Mouse (Mus musculus) layer of hippocampus, postnatal 14 days (tissue): Measurements from ENCODE around the gene Hcst. TPM values are rescaled to one million over a fixed set of nuclear protein-coding genes. Genes with fewer than 3 reads are reported as not detected.

Experiments
- DNase-seq, 2 experiments: peaks; one replicate each; pipeline ENCODE4 v3.0.0; 2021 to 2022; ENCODE audit warnings: low spot score in 2 of 2, mixed read lengths in 1 of 2
- total RNA-seq, 2 experiments: library from RNA; stranded (reverse); gene quantifications; 2 replicates each; pipeline ENCODE4 v1.2.3; 2021

The Hcst gene
- total RNA-seq, 2 experiments from 2014 or later: not detected

DNA sequence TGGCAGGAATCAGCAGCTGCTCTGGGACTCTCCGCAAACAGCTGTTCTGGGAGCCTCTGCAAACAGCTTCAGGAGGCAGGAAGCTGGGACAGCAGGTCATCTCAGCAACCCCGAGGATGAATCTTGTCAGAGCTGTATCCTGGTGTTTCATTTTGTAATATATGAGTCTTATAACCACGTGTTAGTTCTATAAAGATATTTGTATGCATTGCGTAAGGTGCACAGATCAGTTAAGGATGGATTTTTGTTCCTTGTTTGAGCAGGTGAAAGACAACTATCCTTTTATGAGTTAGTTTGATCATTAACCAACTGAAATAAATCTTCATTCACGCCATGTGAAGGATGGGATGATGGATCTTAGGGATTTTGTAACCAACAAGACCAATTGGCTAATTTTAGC, 39.6 kb downstream of the Hcst start:
- no peak for DNase-seq

DNA sequence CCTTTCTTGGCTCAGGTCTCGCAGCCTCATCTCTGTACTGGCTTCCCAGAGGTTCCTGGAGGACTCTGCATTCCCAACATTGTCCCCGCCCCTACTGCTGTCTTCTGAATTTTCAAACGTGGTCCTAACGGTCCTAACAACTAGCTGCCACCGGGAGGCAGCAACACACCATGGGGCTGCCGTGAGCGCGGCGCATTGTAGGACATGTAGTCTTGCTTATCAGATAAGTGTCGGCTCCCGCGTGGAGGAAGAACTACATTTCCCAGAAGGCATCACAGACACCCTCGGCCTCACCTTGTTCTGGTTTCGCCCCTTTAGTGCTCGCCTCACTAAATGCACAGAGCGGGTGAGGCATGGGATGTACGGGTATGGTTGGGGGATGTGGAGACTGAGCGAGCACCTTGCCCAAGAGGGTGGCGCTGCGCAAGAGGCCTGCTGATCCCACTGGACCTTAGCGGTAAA, 46.1 kb downstream of the Hcst start:
- DNase-seq: peak; percentile 93 to 98

Other genes with a start within 250 kb of the Hcst start
- gene Cox7a1, start 235.7 kb downstream of the Hcst start, total RNA-seq: 1 to 10 TPM; 6.2 to 8.6 TPM
- 100 to 1,000 TPM; 206 to 239 TPM for gene Capns1, start 221.0 kb downstream of the Hcst start, total RNA-seq
- gene Polr2i, start 187.9 kb downstream of the Hcst start, total RNA-seq: 10 to 100 TPM; 53.9 to 58.0 TPM
- 100 to 1,000 TPM; 135 to 139 TPM for gene Tbcb, start 187.6 kb downstream of the Hcst start, total RNA-seq
- gene Ovol3, start 184.1 kb downstream of the Hcst start, total RNA-seq: not detected
- gene Thap8, start 139.8 kb downstream of the Hcst start, total RNA-seq: under 1 TPM; 0.35 to 0.67 TPM
- gene Wdr62, start 139.4 kb downstream of the Hcst start, total RNA-seq: 1 to 10 TPM; 2.7 to 3.0 TPM
- 100 to 1,000 TPM; 501 to 515 TPM for gene Clip3, start 128.1 kb downstream of the Hcst start, total RNA-seq
- 10 to 100 TPM; 41.6 to 45.9 TPM for gene Alkbh6, start 111.1 kb downstream of the Hcst start, total RNA-seq
- 1 to 10 TPM; 4.2 to 5.8 TPM for gene Syne4, start 105.0 kb downstream of the Hcst start, total RNA-seq
- under 1 TPM; 0.43 to 0.74 TPM for gene E130208F15Rik, start 98.1 kb downstream of the Hcst start, total RNA-seq
- gene Sdhaf1, start 96.0 kb downstream of the Hcst start, total RNA-seq: 1 to 10 TPM; 7.8 to 8.9 TPM
- gene Lrfn3, start 57.1 kb downstream of the Hcst start, total RNA-seq: 10 to 100 TPM; 32.5 to 35.5 TPM
- 10 to 100 TPM; 26.7 to 30.1 TPM for gene Tyrobp, start 6.1 kb downstream of the Hcst start, total RNA-seq
- 1 to 10 TPM; 3.7 to 3.8 TPM for gene Nfkbid, start 1.9 kb upstream of the Hcst start, total RNA-seq
- gene Aplp1, start 25.7 kb upstream of the Hcst start, total RNA-seq: 100 to 1,000 TPM; 981 to 987 TPM
- gene Kirrel2, start 37.8 kb upstream of the Hcst start, total RNA-seq: 10 to 100 TPM in 1 of 2 experiments, 1 to 10 TPM in 1; 8.5 to 15.5 TPM
- 1 to 10 TPM; 1.2 to 1.3 TPM for gene Nphs1, start 38.5 kb upstream of the Hcst start, total RNA-seq
- not detected for gene Prodh2, start 73.8 kb upstream of the Hcst start, total RNA-seq
- 100 to 1,000 TPM; 160 to 163 TPM for gene Arhgap33, start 115.2 kb upstream of the Hcst start, total RNA-seq
- 1 to 10 TPM; 6.2 to 6.6 TPM for gene Hspb6, start 132.3 kb upstream of the Hcst start, total RNA-seq
- 1 to 10 TPM; 4.9 to 5.9 TPM for gene Proser3, start 132.4 kb upstream of the Hcst start, total RNA-seq
- gene Lin37, start 140.0 kb upstream of the Hcst start, total RNA-seq: 10 to 100 TPM; 34.1 to 43.4 TPM
- gene U2af1l4, start 143.4 kb upstream of the Hcst start, total RNA-seq: 10 to 100 TPM; 57.4 to 62.5 TPM
- 1 to 10 TPM; 4.7 to 5.3 TPM for gene Gm49396, start 143.5 kb upstream of the Hcst start, total RNA-seq
- gene Psenen, start 143.8 kb upstream of the Hcst start, total RNA-seq: 10 to 100 TPM; 77.0 to 84.1 TPM
- gene Igflr1, start 145.6 kb upstream of the Hcst start, total RNA-seq: 1 to 10 TPM; 2.1 to 3.7 TPM
- 10 to 100 TPM; 46.1 to 54.4 TPM for gene Kmt2b, start 168.9 kb upstream of the Hcst start, total RNA-seq
- not detected for gene Zbtb32, start 179.1 kb upstream of the Hcst start, total RNA-seq
- under 1 TPM in 1 of 2 experiments, not detected in 1; 0.52 TPM for gene Upk1a, start 193.0 kb upstream of the Hcst start, total RNA-seq
- 100 to 1,000 TPM; 793 to 817 TPM for gene Cox6b1, start 206.3 kb upstream of the Hcst start, total RNA-seq
- gene Etv2, start 216.0 kb upstream of the Hcst start, total RNA-seq: not detected
- 10 to 100 TPM; 70.4 to 75.5 TPM for gene Rbm42, start 230.5 kb upstream of the Hcst start, total RNA-seq
- gene Haus5, start 245.1 kb upstream of the Hcst start, total RNA-seq: 1 to 10 TPM; 4.5 to 5.0 TPM